Comparison of ENCODE assay signal across 14 mouse cellular contexts in the genomic region with DNA sequence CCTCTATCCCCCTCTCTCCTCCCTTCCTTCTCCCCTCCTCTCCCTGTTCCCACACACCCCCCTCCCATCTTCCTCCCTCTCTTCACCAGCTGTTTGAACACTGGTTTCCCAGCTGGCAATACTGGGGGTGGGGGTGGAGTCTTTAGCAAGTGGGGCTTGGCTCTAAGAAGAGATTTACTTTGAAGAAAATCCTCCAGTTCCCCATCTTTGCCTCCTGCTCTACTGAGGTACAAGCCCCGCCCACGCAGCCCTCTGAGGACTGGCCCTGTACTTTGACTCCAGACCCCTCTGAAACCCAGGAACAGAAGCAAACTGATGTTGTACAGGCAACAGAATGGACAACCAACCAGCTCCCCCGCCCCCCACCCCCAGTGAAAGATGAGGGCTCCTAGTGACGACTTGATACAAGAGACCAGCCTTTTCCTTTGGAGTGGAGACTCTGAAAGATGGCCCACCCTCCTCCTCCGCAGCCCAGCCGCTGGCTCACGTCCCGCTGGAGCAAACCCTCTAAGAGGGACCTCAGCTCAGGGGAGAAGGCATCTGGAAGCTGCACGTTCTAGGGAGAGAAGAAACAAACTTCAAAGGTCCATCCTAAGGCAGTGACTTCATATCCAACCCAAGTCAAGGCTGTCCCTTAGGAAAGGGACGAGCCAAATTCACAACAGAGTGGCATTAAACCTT. TPM values are rescaled to one million over a fixed set of nuclear protein-coding genes. Genes with fewer than 3 reads are reported as not detected.
DNase-seq lines count a peak whose midpoint lies in the region; TF ChIP-seq lines count a peak whose summit lies in the region.
"Had no signal": no experiment of that assay in that cellular context is flagged by ENCODE, and none has a peak within 500 bp of the region (broad histone marks: within the 10 kb centered on the region; RNA-seq: fewer than 3 reads in every experiment).

No protein-coding gene starts in this region.

- TF ChIP-seq EP300 in heart, adult 2 months (IDR thresholded peaks at IDR 0.05; ENCODE audit: insufficient read depth, low read depth, low read length), result no peak

- no peak overlapping the region for H3K9ac ChIP-seq in heart, adult 2 months (ENCODE audit: low read depth, low read length)
- H3K9ac ChIP-seq: embryonic facial prominence, embryonic 12.5 days; liver, embryonic 15.5 days had no signal

- peaks cover 9% of the 10 kb centered on the region; the same call in 1 of the 2 replicates for H3K36me3 ChIP-seq in heart, embryonic 10.5 days
- no peaks in the 10 kb centered on the region for H3K36me3 ChIP-seq in heart, adult 2 months (ENCODE audit: control insufficient read depth, insufficient read depth, low read length)
- H3K36me3 ChIP-seq: hindbrain, embryonic 10.5 days had no signal

- DNase-seq in heart, embryonic 10.5 days (ENCODE audit: low spot score), result no peak
- no peak for DNase-seq in heart, adult 2 months
- DNase-seq in left cerebral cortex, adult 2 months (ENCODE audit: extremely low spot score in 1 of 2, low spot score in 2 of 2), result no peak
- DNase-seq in left cerebral cortex, adult 9 months (ENCODE audit: low spot score in 2 of 2), result no peak
- DNase-seq in brain, adult 2 months (ENCODE audit: low read depth, low spot score), result peak; percentile 75
- peak; percentile 24 to 53 for DNase-seq in lung, postnatal 4 days
- DNase-seq in gastrocnemius, postnatal 10 days, result no peak
- no peak for DNase-seq in layer of hippocampus, postnatal 25 days (ENCODE audit: extremely low spot score in 1 of 2, low spot score in 1 of 2)
- DNase-seq: cerebellum, adult 8-10 months; heart, adult 18-20 months; midbrain, embryonic 14.5 days had no signal

- TF ChIP-seq POLR2A in heart, adult 2 months (IDR thresholded peaks at IDR 0.05; ENCODE audit: insufficient read depth, low read depth, low read length), result no peak

- H3K27ac ChIP-seq in heart, embryonic 10.5 days, result peak overlapping the region; percentile 7; the same call in 1 of the 2 replicates
- no peak overlapping the region for H3K27ac ChIP-seq in heart, adult 2 months
- H3K27ac ChIP-seq in left cerebral cortex, adult 2 months, result 0 out of 2 replicates have a peak overlapping the region, but pooled peaks have one; percentile 69
- H3K27ac ChIP-seq: embryonic facial prominence, embryonic 12.5 days; hindbrain, embryonic 10.5 days; liver, embryonic 15.5 days had no signal

- WGBS in heart, embryonic 10.5 days, result 45% methylated on average over 10 of the region's 10 CpGs
- 61% methylated on average over 10 of the region's 10 CpGs for WGBS in heart, adult 2 months

- no peaks in the 10 kb centered on the region for H3K27me3 ChIP-seq in heart, embryonic 10.5 days (ENCODE audit: insufficient read depth, poor library complexity, severe bottlenecking)
- H3K27me3 ChIP-seq in heart, adult 2 months (ENCODE audit: control insufficient read depth, insufficient read depth, low read length), result no peaks in the 10 kb centered on the region
- H3K27me3 ChIP-seq: embryonic facial prominence, embryonic 12.5 days; liver, embryonic 15.5 days had no signal

- H3K79me2 ChIP-seq in heart, adult 2 months (replicated peaks; ENCODE audit: control insufficient read depth, insufficient read depth, low read length), result no peaks in the 10 kb centered on the region

- no peaks in the 10 kb centered on the region for H3K9me3 ChIP-seq in heart, embryonic 10.5 days
- H3K9me3 ChIP-seq: embryonic facial prominence, embryonic 12.5 days; hindbrain, embryonic 10.5 days; liver, embryonic 15.5 days had no signal

- TF ChIP-seq CTCF in heart, adult 2 months (IDR thresholded peaks at IDR 0.05), result no peak
- no peak for TF ChIP-seq CTCF in left cerebral cortex, adult 2 months (IDR thresholded peaks at IDR 0.05)

- peaks cover 40% of the 10 kb centered on the region for H3K4me1 ChIP-seq in heart, embryonic 10.5 days
- no peaks in the 10 kb centered on the region for H3K4me1 ChIP-seq in heart, adult 2 months (ENCODE audit: control insufficient read depth, insufficient read depth, low read length)
- H3K4me1 ChIP-seq: liver, embryonic 15.5 days had no signal

- no peak overlapping the region for H3K4me3 ChIP-seq in heart, embryonic 10.5 days
- H3K4me3 ChIP-seq in heart, adult 2 months, result no peak overlapping the region
- no peak overlapping the region for H3K4me3 ChIP-seq in left cerebral cortex, adult 2 months
- H3K4me3 ChIP-seq: embryonic facial prominence, embryonic 12.5 days; hindbrain, embryonic 10.5 days; liver, embryonic 15.5 days had no signal

- intact Hi-C loops in heart, adult 2 months (cut with DNase I), result no loop called here
- intact Hi-C loops in left cerebral cortex, adult 2 months (cut with DNase I), result no loop called here

RNA-seq across cellular contexts. Expression of gene Myo18b, which starts 32.2 kb away (rescaled TPM):
- polyA plus RNA-seq in heart, embryonic 10.5 days (2016; fragmentation: Nextera tagmentation; extraction: Ambion mirVana), result 17.0 and 28.0 TPM in 2 replicates
- 100 to 1,000 TPM; 198 to 235 TPM for total RNA-seq in heart, adult 2 months (2021)
- 74.3 and 111 TPM in 2 replicates for polyA plus RNA-seq in heart, adult 2 months (2012; rRNA removed)
- 1 to 10 TPM in 1 of 2 experiments, under 1 TPM in 1; 1.00 to 1.4 TPM for total RNA-seq in left cerebral cortex, adult 2 months (2021)
- 100 to 1,000 TPM; 327 to 359 TPM for total RNA-seq in gastrocnemius, postnatal 10 days (2021)
- total RNA-seq in layer of hippocampus, postnatal 25 days (2021), result 1 to 10 TPM; 1.0 to 1.7 TPM

Comparison
In these comparisons a context has a peak if more than half of its experiments do, and no peak if none do; other contexts are left out.
1. DNase-seq: peak in brain, adult 2 months (single experiment) and lung, postnatal 4 days (2 of 2); none in heart, embryonic 10.5 days (single experiment), heart, adult 2 months (0 of 2), left cerebral cortex, adult 2 months (0 of 2), left cerebral cortex, adult 9 months (0 of 2), gastrocnemius, postnatal 10 days (single experiment) and layer of hippocampus, postnatal 25 days (0 of 2).
2. RNA of gene Myo18b, which starts 32.2 kb away (total RNA-seq): 327 to 359 TPM in gastrocnemius, postnatal 10 days and 198 to 235 TPM in heart, adult 2 months; 1.0 to 1.7 TPM in layer of hippocampus, postnatal 25 days and 1.00 to 1.4 TPM in left cerebral cortex, adult 2 months; every median in the first group is over 10 times any median in the second.